In the genomic region with DNA sequence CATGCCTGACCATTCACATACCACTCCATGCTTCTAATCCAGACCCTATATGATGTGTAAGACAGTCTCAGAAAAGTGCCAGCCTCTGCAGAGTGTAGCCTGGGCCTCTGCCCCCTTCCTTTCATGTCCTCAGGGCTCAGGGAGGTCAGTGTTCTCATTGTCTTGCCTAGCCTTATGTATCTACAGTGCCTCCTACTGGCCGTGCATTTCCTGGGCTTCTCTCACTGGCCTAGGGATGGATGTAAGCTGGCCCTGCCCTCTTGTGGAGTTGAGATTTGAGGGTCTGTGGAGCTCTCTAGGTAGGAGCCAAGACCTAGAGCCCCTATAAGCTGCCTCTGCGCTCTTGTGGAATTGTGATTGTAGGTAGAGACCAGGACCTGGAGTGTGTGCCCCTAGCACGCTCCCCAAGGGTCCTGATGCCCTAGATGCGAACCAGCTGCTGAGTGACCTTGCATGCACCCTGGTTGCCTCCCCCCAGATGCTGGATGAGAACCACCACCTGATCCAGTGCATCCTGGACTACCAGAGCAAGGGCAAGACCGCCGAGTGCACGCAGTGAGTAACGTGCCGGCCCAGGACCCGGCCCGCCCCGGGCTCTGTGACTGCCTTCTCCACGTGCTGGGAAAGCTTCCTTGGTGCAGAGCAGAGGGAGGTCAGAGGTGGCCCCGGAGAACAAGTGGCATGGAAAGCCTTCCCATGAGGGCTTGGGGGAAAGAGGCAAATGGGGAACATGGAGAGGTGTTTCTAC, we compare ENCODE assay signal across 1 mouse cellular context.
TF ChIP-seq lines count a peak whose summit lies in the region.

No protein-coding gene starts in this region.

TF ChIP-seq in CH12.LX, 34 proteins besides CTCF, POLR2A, EP300 and RAD21 (continued from another document):
- TF ChIP-seq ELF1 (IDR thresholded peaks at IDR 0.05; ENCODE audit: low read depth, low read length), result 0 out of 2 replicates have a peak, but pooled peaks have one; percentile 14
- TF ChIP-seq SMC3 (IDR thresholded peaks at IDR 0.05; ENCODE audit: low read depth, low read length), result peak; percentile 61
- no peak for TF ChIP-seq MAZ (IDR thresholded peaks at IDR 0.05; ENCODE audit: low read depth, low read length)
